Mouse (Mus musculus): Measurements from ENCODE around the gene Slc17a3.

DNA sequence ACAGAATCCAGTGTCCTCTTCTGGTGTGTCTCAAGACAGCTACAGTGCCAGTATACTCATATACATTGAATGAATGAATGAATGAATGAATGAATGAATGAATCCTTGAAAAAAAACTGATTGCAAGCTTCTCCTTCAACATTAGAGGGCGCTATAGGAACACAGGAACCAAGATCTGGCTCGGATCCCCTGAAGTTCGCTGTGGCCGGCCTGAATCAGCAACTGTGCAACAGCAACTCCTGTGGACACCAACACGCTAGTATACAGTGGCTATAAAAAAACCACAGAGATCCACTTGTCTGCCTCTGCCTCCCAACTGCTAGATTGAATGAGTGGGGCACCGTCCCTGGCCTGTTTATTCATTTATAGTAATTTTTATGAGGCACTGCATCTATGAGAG lies 6.2 kb upstream of the Slc17a3 start:
- no peak for TF ChIP-seq POLR2A (IDR thresholded peaks at IDR 0.05; ENCODE audit: low read depth, low read length)
- no peak for TF ChIP-seq CTCF (IDR thresholded peaks at IDR 0.05; ENCODE audit: borderline replicate concordance, insufficient read depth, low read length)
